Mouse (Mus musculus) myocyte (in vitro differentiated cells): ENCODE results near the gene Gas6.

Experiments used
- CEBPB ChIP-seq: IDR thresholded peaks from 2 replicates; pipeline ENCODE4 v1.6.1; 2011; ENCODE audit warnings: mild to moderate bottlenecking, moderate library complexity; ENCODE audit not compliant: poor library complexity, insufficient read depth, severe bottlenecking
- E2F4 ChIP-seq: IDR thresholded peaks from one replicate; pipeline ENCODE4 v1.6.1; 2011; ENCODE audit warnings: mild to moderate bottlenecking, control low read depth, moderate library complexity; ENCODE audit not compliant: insufficient read depth
- MAX ChIP-seq: IDR thresholded peaks from one replicate; pipeline ENCODE4 v1.6.1; 2011; ENCODE audit warnings: low read depth, mild to moderate bottlenecking, control low read depth
- MYOG ChIP-seq, 3 experiments: IDR thresholded peaks; one replicate each; pipeline ENCODE4 v1.6.1; 2011; ENCODE audit warnings: control low read depth in 2 of 3, low read depth in 2 of 3, mild to moderate bottlenecking in 2 of 3; ENCODE audit not compliant: insufficient read length in 2 of 3, control insufficient read depth in 1 of 3, insufficient read depth in 1 of 3
- POLR2A ChIP-seq: IDR thresholded peaks from one replicate; pipeline ENCODE4 v1.6.1; 2011; ENCODE audit warnings: low read depth, mild to moderate bottlenecking, control low read depth, moderate library complexity; ENCODE audit not compliant: insufficient read length
- POLR2AphosphoS2 ChIP-seq: IDR thresholded peaks from one replicate; pipeline ENCODE4 v1.6.1; 2011; ENCODE audit warnings: low read depth, control low read depth; ENCODE audit not compliant: insufficient read length
- REST ChIP-seq: IDR thresholded peaks from one replicate; pipeline ENCODE4 v1.6.1; 2011; ENCODE audit warnings: mild to moderate bottlenecking, control low read depth, moderate library complexity; ENCODE audit not compliant: insufficient read depth, insufficient read length
- SRF ChIP-seq: IDR thresholded peaks from one replicate; pipeline ENCODE4 v1.6.1; 2011; ENCODE audit warnings: low read depth; ENCODE audit not compliant: control insufficient read depth, insufficient read length
- TCF12 ChIP-seq: IDR thresholded peaks from one replicate; pipeline ENCODE4 v1.6.1; 2011; ENCODE audit warnings: mild to moderate bottlenecking, control low read depth; ENCODE audit not compliant: poor library complexity, insufficient read depth, severe bottlenecking
- TCF3 ChIP-seq: IDR thresholded peaks from one replicate; pipeline ENCODE4 v1.6.1; 2011; ENCODE audit warnings: low read depth, control low read depth; ENCODE audit not compliant: insufficient read length
- USF1 ChIP-seq: IDR thresholded peaks from one replicate; pipeline ENCODE4 v1.6.1; 2011; ENCODE audit warnings: low read depth, mild to moderate bottlenecking, control low read depth, moderate library complexity

DNA sequence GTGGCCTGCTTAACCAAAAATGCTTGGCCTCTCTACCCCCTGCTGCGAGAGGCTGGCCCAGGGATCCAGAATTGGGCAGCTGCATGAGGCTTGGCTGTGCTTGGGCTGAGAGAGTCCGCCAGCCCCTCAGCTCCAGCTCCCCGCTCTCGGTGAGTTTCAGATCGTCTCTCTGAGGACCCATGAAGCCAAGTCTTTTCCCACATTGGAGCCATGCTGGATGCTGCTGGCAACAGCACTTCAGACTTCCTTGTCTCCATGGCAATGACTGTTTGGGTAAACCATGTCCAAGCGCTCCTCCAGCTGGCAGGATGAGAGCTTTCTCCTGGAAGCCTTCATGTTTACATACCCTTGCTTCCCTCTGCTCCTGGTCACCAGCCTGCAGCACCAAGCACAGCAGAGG is 44.5 kb upstream of the Gas6 start:
- TF ChIP-seq MAX: no peak
- no peak for TF ChIP-seq POLR2A
- TF ChIP-seq POLR2AphosphoS2: no peak
- no peak for TF ChIP-seq REST
- TF ChIP-seq TCF12: no peak
- no peak for TF ChIP-seq CEBPB
- TF ChIP-seq TCF3: no peak
- TF ChIP-seq USF1: no peak
- TF ChIP-seq E2F4: no peak
- TF ChIP-seq MYOG (IDR thresholded peaks at IDR 0.05; ENCODE audit: control insufficient read depth in 1 of 3, insufficient read depth in 1 of 3, insufficient read length in 2 of 3, low read depth in 2 of 3): no peak
- no peak for TF ChIP-seq SRF
